Mouse (Mus musculus): Measurements from ENCODE around the gene Plcl1. TPM values are rescaled to one million over a fixed set of nuclear protein-coding genes. Genes with fewer than 3 reads are reported as not detected.

Plcl1 gene
- 0.91 and 1.0 TPM in 2 replicates for polyA plus RNA-seq (2015; fragmentation: Nextera tagmentation; extraction: Ambion mirVana)

GRCm38 (mm10) chr1:55405272-55406022 is at the start of gene Plcl1:
Gene Plcl1, plus strand, starts transcription at chr1:55405921.
- H3K27ac ChIP-seq = peak within 1 kb of the TSS; percentile 54

GRCm38 (mm10) chr1:55362634-55363033 is 43.1 kb upstream of the Plcl1 start:
- ATAC-seq (replicated peaks; ENCODE audit: insufficient number of reproducible peaks, insufficient read depth, low FRiP score, low read depth) = no peak
- H3K27ac ChIP-seq = no peak overlapping the region

More at GRCm38 (mm10) chr1:55405272-55406022, at the start of gene Plcl1:
- H3K4me3 ChIP-seq = peak within 1 kb of the TSS; percentile 70
- H3K4me1 ChIP-seq (replicated peaks) = peaks cover 18% of the 10 kb centered on the region
- H3K4me2 ChIP-seq = peak within 1 kb of the TSS; percentile 99
- WGBS = 3% methylated on average over 51 of the region's 51 CpGs
- H3K9ac ChIP-seq = peak within 1 kb of the TSS; percentile 62
- H3K27me3 ChIP-seq = peaks cover 17% of the 10 kb centered on the region
- no peaks in the 10 kb centered on the region for H3K9me3 ChIP-seq (replicated peaks)
- H3K36me3 ChIP-seq = no peaks in the 10 kb centered on the region
- ATAC-seq (replicated peaks; ENCODE audit: insufficient number of reproducible peaks, insufficient read depth, low FRiP score, low read depth) = peak; percentile 98

GRCm38 (mm10) chr1:55363044-55363565 is 42.6 kb upstream of the Plcl1 start, which contains the start of gene Boll:
Gene Boll, minus strand, starts transcription at chr1:55363469.
- WGBS = 10% methylated on average over 66 of the region's 68 CpGs

More at GRCm38 (mm10) chr1:55362634-55363033, 43.1 kb upstream of the Plcl1 start:
- WGBS = 39% methylated on average over 36 of the region's 49 CpGs
- H3K4me2 ChIP-seq = peak overlapping the region; percentile 89
- peak overlapping the region; percentile 61 for H3K4me3 ChIP-seq
- H3K36me3 ChIP-seq = no peaks in the 10 kb centered on the region
- no peak overlapping the region for H3K9ac ChIP-seq
- H3K27me3 ChIP-seq = peaks cover 22% of the 10 kb centered on the region
- H3K4me1 ChIP-seq (replicated peaks) = peaks cover 12% of the 10 kb centered on the region
- H3K9me3 ChIP-seq (replicated peaks) = peaks cover 8% of the 10 kb centered on the region

GRCm38 (mm10) chr1:55363586-55363985 is 42.1 kb upstream of the Plcl1 start:
- Histone ChIP-seq H3K4me3 (peak overlapping the region; percentile 61), H3K27ac (no peak overlapping the region), H3K9me3 (replicated peaks) (peaks cover 8% of the 10 kb centered on the region), H3K27me3 (peaks cover 22% of the 10 kb centered on the region), H3K4me1 (replicated peaks) (peaks cover 12% of the 10 kb centered on the region), H3K4me2 (peak overlapping the region; percentile 89), H3K9ac (peak overlapping the region; percentile 41; the same call in 1 of the 2 replicates), H3K36me3 (no peaks in the 10 kb centered on the region)
- peak; percentile 43; the same call in 1 of the 2 replicates for ATAC-seq (replicated peaks; ENCODE audit: insufficient number of reproducible peaks, insufficient read depth, low FRiP score, low read depth)
- 3% methylated on average over 27 of the region's 27 CpGs for WGBS

More at GRCm38 (mm10) chr1:55363044-55363565, 42.6 kb upstream of the Plcl1 start, which contains the start of gene Boll:
- Histone ChIP-seq H3K27me3 (peaks cover 22% of the 10 kb centered on the region), H3K4me2 (peak within 1 kb of the TSS; percentile 89), H3K9me3 (replicated peaks) (peaks cover 8% of the 10 kb centered on the region), H3K27ac (no peak within 1 kb of the TSS), H3K4me3 (peak within 1 kb of the TSS; percentile 61), H3K36me3 (no peaks in the 10 kb centered on the region), H3K9ac (peak within 1 kb of the TSS; percentile 41; the same call in 1 of the 2 replicates), H3K4me1 (replicated peaks) (peaks cover 12% of the 10 kb centered on the region)
- ATAC-seq (replicated peaks; ENCODE audit: insufficient number of reproducible peaks, insufficient read depth, low FRiP score, low read depth) = peak; percentile 72; the same call in 1 of the 2 replicates

GRCm38 (mm10) chr1:55372626-55373025 is 33.1 kb upstream of the Plcl1 start:
- Histone ChIP-seq H3K9ac (no peak overlapping the region), H3K4me1 (replicated peaks) (no peaks in the 10 kb centered on the region), H3K36me3 (no peaks in the 10 kb centered on the region), H3K27me3 (no peaks in the 10 kb centered on the region), H3K9me3 (replicated peaks) (no peaks in the 10 kb centered on the region), H3K4me2 (no peak overlapping the region), H3K27ac (no peak overlapping the region), H3K4me3 (no peak overlapping the region)
- WGBS = 69% methylated on average over 3 of the region's 3 CpGs
- ATAC-seq (replicated peaks; ENCODE audit: insufficient number of reproducible peaks, insufficient read depth, low FRiP score, low read depth) = no peak

- ATAC-seq (replicated peaks; ENCODE audit: insufficient number of reproducible peaks, insufficient read depth, low FRiP score, low read depth) = no peak
- WGBS = 69% methylated on average over 2 of the region's 2 CpGs
Observed at GRCm38 (mm10) chr1:55380527-55380926, 25.2 kb upstream of the Plcl1 start.

DNA sequence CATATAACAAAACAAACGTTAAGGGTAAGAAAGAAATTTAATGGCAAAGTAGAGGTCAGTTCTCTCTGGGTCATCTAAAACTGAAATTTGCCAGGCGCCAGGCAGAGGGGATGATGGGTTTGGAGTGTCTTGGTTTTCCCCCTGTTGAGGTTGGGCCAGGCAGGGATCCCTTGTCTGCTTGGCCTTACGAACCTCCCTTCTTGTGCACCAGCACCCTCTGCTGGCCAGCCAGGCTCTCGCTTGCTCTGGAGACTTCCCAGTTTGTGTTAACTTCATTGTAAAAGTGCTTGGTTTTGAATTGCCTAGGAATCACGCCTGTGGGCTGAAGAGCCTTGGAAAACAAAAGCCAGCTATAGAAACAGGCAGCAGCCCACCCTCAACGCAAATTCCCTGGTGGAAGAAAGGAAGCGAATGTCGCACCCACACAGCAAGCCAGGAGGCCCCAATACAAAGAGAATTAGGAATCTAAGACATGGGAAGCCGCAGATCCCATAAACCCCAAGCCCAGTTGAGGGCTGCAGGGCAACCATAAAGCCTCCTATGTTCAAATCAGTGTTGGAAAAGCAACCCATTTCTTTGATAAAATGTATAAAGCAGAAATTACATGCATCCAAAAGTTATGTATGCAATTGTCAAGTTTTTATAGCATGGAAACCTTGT is 22.5 kb upstream of the Plcl1 start:
- Histone ChIP-seq H3K4me1 (replicated peaks) (no peaks in the 10 kb centered on the region), H3K27ac (no peak overlapping the region), H3K4me2 (no peak overlapping the region), H3K36me3 (no peaks in the 10 kb centered on the region), H3K27me3 (no peaks in the 10 kb centered on the region), H3K4me3 (no peak overlapping the region), H3K9me3 (replicated peaks) (no peaks in the 10 kb centered on the region), H3K9ac (no peak overlapping the region)
- WGBS = 16% methylated on average over 9 of the region's 9 CpGs
- ATAC-seq (replicated peaks; ENCODE audit: insufficient number of reproducible peaks, insufficient read depth, low FRiP score, low read depth) = no peak

More at GRCm38 (mm10) chr1:55380527-55380926, 25.2 kb upstream of the Plcl1 start:
- H3K9me3 ChIP-seq (replicated peaks) = no peaks in the 10 kb centered on the region
- no peak overlapping the region for H3K4me2 ChIP-seq
- no peaks in the 10 kb centered on the region for H3K27me3 ChIP-seq
- no peaks in the 10 kb centered on the region for H3K4me1 ChIP-seq (replicated peaks)
- H3K9ac ChIP-seq = no peak overlapping the region
- H3K4me3 ChIP-seq = no peak overlapping the region
- H3K36me3 ChIP-seq = no peaks in the 10 kb centered on the region
- no peak overlapping the region for H3K27ac ChIP-seq

- Histone ChIP-seq H3K4me3 (no peak overlapping the region), H3K27ac (no peak overlapping the region), H3K27me3 (peaks cover 11% of the 10 kb centered on the region; the same call in 1 of the 2 replicates), H3K4me1 (replicated peaks) (peaks cover 4% of the 10 kb centered on the region), H3K36me3 (no peaks in the 10 kb centered on the region), H3K9ac (no peak overlapping the region), H3K9me3 (replicated peaks) (no peaks in the 10 kb centered on the region), H3K4me2 (no peak overlapping the region)
- WGBS = 27% methylated on average over 5 of the region's 5 CpGs
- no peak for ATAC-seq (replicated peaks; ENCODE audit: insufficient number of reproducible peaks, insufficient read depth, low FRiP score, low read depth)
Observed at GRCm38 (mm10) chr1:55399891-55400290, 5.8 kb upstream of the Plcl1 start.

- Histone ChIP-seq H3K4me1 (replicated peaks) (peaks cover 18% of the 10 kb centered on the region), H3K4me2 (peak overlapping the region; percentile 99; the same call in 1 of the 2 replicates), H3K4me3 (no peak overlapping the region), H3K27ac (no peak overlapping the region), H3K9me3 (replicated peaks) (no peaks in the 10 kb centered on the region), H3K36me3 (no peaks in the 10 kb centered on the region), H3K27me3 (peaks cover 17% of the 10 kb centered on the region), H3K9ac (no peak overlapping the region)
- no peak for ATAC-seq (replicated peaks; ENCODE audit: insufficient number of reproducible peaks, insufficient read depth, low FRiP score, low read depth)
- whole genome bisulfite sequencing = 1% methylated on average over 3 of the region's 3 CpGs
Observed at GRCm38 (mm10) chr1:55404439-55404838, 1.3 kb upstream of the Plcl1 start.

DNA sequence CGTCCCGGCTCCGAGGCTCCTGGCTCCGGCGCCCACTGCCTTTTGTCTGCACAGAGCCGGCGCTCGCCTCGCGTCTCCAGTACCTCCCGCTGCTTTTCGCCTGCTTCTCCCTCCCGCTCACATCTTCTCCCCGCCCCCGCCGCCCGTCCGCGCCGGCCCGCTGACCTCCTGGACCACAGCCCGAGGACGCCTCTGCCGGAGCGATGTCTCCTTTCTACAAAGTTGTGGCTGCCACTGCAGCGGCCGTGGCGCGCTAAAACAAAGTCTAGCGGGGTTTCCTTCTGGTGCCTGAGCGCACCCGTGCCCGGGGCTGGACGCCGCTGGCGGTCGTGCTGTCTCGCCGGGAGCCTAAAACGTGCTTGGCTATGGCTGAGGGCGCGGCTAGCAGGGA is 297 bp downstream of the Plcl1 start:
- Histone ChIP-seq H3K27ac (peak overlapping the region; percentile 54), H3K4me1 (replicated peaks) (peaks cover 18% of the 10 kb centered on the region), H3K27me3 (peaks cover 16% of the 10 kb centered on the region), H3K9ac (peak overlapping the region; percentile 62), H3K4me3 (peak overlapping the region; percentile 70), H3K4me2 (peak overlapping the region; percentile 99), H3K36me3 (no peaks in the 10 kb centered on the region), H3K9me3 (replicated peaks) (no peaks in the 10 kb centered on the region)
- ATAC-seq (replicated peaks; ENCODE audit: insufficient number of reproducible peaks, insufficient read depth, low FRiP score, low read depth) = peak; percentile 70
- WGBS = under 1% methylated on average over 42 of the region's 42 CpGs

Data from heart, embryonic 15.5 days (tissue).